Mouse (Mus musculus): Measurements from ENCODE around the gene Sugct.

DNA sequence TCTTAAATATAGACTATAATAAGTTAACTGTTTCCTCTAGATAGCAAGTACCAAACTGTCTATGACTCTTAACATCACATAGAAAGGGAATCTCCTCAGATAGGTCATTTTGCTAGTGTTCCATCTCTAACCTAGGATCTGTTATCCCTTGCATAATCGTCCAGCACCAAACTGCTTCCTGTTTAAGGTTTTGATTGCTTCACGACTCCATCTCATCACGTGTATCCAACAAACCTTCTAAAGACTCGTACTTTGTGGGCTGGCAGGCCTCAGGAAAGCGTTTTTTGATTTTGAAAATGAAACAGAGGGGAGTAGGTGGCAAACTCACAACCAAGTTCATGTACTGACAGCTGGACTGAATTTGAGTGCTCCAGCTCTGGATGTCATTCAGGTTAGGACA, 878.6 kb downstream of the Sugct start:
- TF ChIP-seq CTCF (IDR thresholded peaks at IDR 0.05; ENCODE audit: extremely low read depth, insufficient read depth, insufficient read length, insufficient replicate concordance) (no peak), POLR2A (IDR thresholded peaks at IDR 0.05; ENCODE audit: low read depth, low read length) (no peak)

Data from spleen, adult 2 months (tissue).